Mouse (Mus musculus) megakaryocyte, embryonic 14.5 days (primary cell): ENCODE measurements around the gene Nsun7.

ENCODE experiments used
- FLI1 ChIP-seq: IDR thresholded peaks from 2 replicates; pipeline ENCODE4 v1.6.1; 2012; ENCODE audit warnings: low read length, inconsistent platforms, mixed read lengths
- GATA1 ChIP-seq: IDR thresholded peaks from 3 replicates; pipeline ENCODE4 v1.6.1; 2012; ENCODE audit warnings: mixed read lengths, low read length, inconsistent platforms, borderline replicate concordance

GRCm38 (mm10) chr5:66305511-66305910, 45.8 kb downstream of the Nsun7 start:
- TF ChIP-seq GATA1 = no peak
- no peak for TF ChIP-seq FLI1
